Comparison of ENCODE assay signal across 12 mouse cellular contexts in the genomic region with DNA sequence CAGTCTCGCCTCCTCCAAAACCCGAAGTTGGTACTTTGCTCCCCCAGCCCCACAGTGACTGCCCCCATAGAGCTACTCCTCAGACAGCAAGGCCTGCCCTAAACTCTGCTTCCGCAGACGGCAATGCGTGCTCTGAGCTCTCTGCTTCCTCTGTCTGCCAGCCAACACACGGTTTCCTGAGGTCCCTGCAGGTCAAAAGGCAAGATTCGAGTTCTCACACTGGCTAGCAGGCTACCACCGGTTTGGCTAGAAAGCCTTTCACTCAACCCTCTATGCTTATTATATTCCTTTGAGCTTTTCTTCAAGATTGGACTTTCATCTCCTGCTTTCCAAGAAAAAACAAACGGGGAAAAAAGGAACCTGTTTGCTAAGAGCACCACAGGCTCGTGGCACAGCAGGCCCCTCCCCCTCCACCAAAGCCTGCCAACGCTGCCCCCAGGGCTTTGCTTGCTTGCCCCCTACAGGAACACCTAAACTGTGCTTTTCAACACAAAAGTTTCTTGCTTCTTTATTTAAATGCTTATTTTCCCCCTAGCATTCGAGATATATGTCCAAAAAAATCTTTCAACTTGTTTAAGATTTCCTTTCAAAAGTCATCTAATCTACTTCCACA. TPM values are rescaled to one million over a fixed set of nuclear protein-coding genes. Genes with fewer than 3 reads are reported as not detected.
DNase-seq lines count a peak whose midpoint lies in the region; ATAC-seq lines count a peak whose summit lies in the region.
"Had no signal": no experiment of that assay in that cellular context is flagged by ENCODE, and none has a peak within 500 bp of the region (broad histone marks: within the 10 kb centered on the region; RNA-seq: fewer than 3 reads in every experiment).

No protein-coding gene starts in this region.

- H3K4me2 ChIP-seq in midbrain, embryonic 11.5 days: no peak overlapping the region
- H3K4me2 ChIP-seq in midbrain, embryonic 15.5 days: no peak overlapping the region
- H3K4me2 ChIP-seq: neural tube, embryonic 13.5 days had no signal

- no peak overlapping the region for H3K27ac ChIP-seq in midbrain, embryonic 11.5 days (ENCODE audit: low read depth, low read length)
- H3K27ac ChIP-seq in midbrain, embryonic 15.5 days: no peak overlapping the region
- H3K27ac ChIP-seq: heart, adult 2 months; neural tube, embryonic 13.5 days had no signal

- DNase-seq in CD4-positive, CD25-positive, alpha-beta regulatory T cell, adult 2 months (ENCODE audit: low read depth, low spot score): peak; percentile 14
- peak; percentile 74 for DNase-seq in midbrain, embryonic 11.5 days (ENCODE audit: low spot score, missing footprints)
- DNase-seq in kidney, postnatal 4 days: peak; percentile 18 to 48
- DNase-seq in yolk sac, embryonic 10.5 days (ENCODE audit: low spot score): peak; percentile 47
- DNase-seq in urinary bladder, adult 18-20 months (ENCODE audit: low spot score in 2 of 2): no peak
- DNase-seq: heart, adult 2 months; retina, postnatal 1 day had no signal

- WGBS in midbrain, embryonic 11.5 days: 85% methylated on average over 12 of the region's 12 CpGs
- WGBS in midbrain, embryonic 15.5 days: 79% methylated on average over 12 of the region's 12 CpGs

- no peak for ATAC-seq in CD4-positive, CD25-positive, alpha-beta regulatory T cell, adult 4 months
- ATAC-seq in midbrain, embryonic 11.5 days (ENCODE audit: low FRiP score): no peak
- ATAC-seq in midbrain, embryonic 15.5 days (replicated peaks): no peak
- no peak for ATAC-seq in inflammation-experienced regulatory T-cells, adult 6 months

- no peaks in the 10 kb centered on the region for H3K27me3 ChIP-seq in midbrain, embryonic 11.5 days (ENCODE audit: control insufficient read depth, insufficient read depth, low read length)
- no peaks in the 10 kb centered on the region for H3K27me3 ChIP-seq in midbrain, embryonic 15.5 days (replicated peaks)
- H3K27me3 ChIP-seq: neural tube, embryonic 13.5 days had no signal

- H3K4me3 ChIP-seq in midbrain, embryonic 11.5 days (ENCODE audit: low read depth, low read length): no peak overlapping the region
- H3K4me3 ChIP-seq in midbrain, embryonic 15.5 days: no peak overlapping the region
- H3K4me3 ChIP-seq: heart, adult 2 months; neural tube, embryonic 13.5 days had no signal

- H3K9ac ChIP-seq in midbrain, embryonic 11.5 days (ENCODE audit: low read length): no peak overlapping the region
- no peak overlapping the region for H3K9ac ChIP-seq in midbrain, embryonic 15.5 days
- H3K9ac ChIP-seq: neural tube, embryonic 13.5 days had no signal

- H3K4me1 ChIP-seq in midbrain, embryonic 11.5 days (ENCODE audit: control insufficient read depth, insufficient read depth, low read length): no peaks in the 10 kb centered on the region
- no peaks in the 10 kb centered on the region for H3K4me1 ChIP-seq in midbrain, embryonic 15.5 days
- H3K4me1 ChIP-seq: neural tube, embryonic 13.5 days had no signal

- H3K9me3 ChIP-seq in midbrain, embryonic 11.5 days (ENCODE audit: control insufficient read depth, low read length): no peaks in the 10 kb centered on the region
- no peaks in the 10 kb centered on the region for H3K9me3 ChIP-seq in midbrain, embryonic 15.5 days
- H3K9me3 ChIP-seq: G1E; neural tube, embryonic 13.5 days had no signal

- peaks cover 26% of the 10 kb centered on the region for H3K36me3 ChIP-seq in midbrain, embryonic 11.5 days (ENCODE audit: control insufficient read depth, insufficient read depth, low read length)
- peaks cover 50% of the 10 kb centered on the region for H3K36me3 ChIP-seq in midbrain, embryonic 15.5 days (replicated peaks)

RNA-seq across cellular contexts. Expression of a gene that starts 35.4 kb away (rescaled TPM):
- 10 to 100 TPM; 12.8 to 29.9 TPM for polyA plus RNA-seq in CD4-positive, CD25-positive, alpha-beta regulatory T cell, adult 4 months (2017; shearing (Covaris generic))
- 115 and 123 TPM in 2 replicates for polyA plus RNA-seq in midbrain, embryonic 11.5 days (2014; fragmentation: Nextera tagmentation; extraction: Ambion mirVana)
- polyA plus RNA-seq in midbrain, embryonic 15.5 days (2015; fragmentation: Nextera tagmentation; extraction: Ambion mirVana): 44.0 and 47.2 TPM in 2 replicates
- 10 to 100 TPM; 19.8 to 22.7 (median 20.4) TPM for polyA plus RNA-seq in inflammation-experienced regulatory T-cells, adult 6 months (2017; shearing (Covaris generic))

Comparison
In these comparisons a context has a peak if more than half of its experiments do, and no peak if none do; other contexts are left out.
1. DNase-seq: peak in CD4-positive, CD25-positive, alpha-beta regulatory T cell, adult 2 months (single experiment), midbrain, embryonic 11.5 days (single experiment), kidney, postnatal 4 days (2 of 2) and yolk sac, embryonic 10.5 days (single experiment); none in urinary bladder, adult 18-20 months (0 of 2).